Mouse (Mus musculus) midbrain, embryonic 10.5 days (tissue): ENCODE measurements around the gene Wasf3. TPM values are rescaled to one million over a fixed set of nuclear protein-coding genes. Genes with fewer than 3 reads are reported as not detected.
"Not testable (repeated sequence)": the region's sequence is repeated elsewhere in the genome, so short reads cannot be mapped to it uniquely, and the experiment has no call there.

Experiments used
- DNase-seq: peaks from one replicate; pipeline ENCODE4 v3.0.0-alpha.2; 2017; ENCODE audit warnings: low spot score
- H3K27ac ChIP-seq: fragments of 300-500 bp; sonication (generic); replicated peaks from 2 replicates; pipeline ENCODE4 v1.5.1; 2016; ENCODE audit warnings: mild to moderate bottlenecking
- H3K27me3 ChIP-seq: fragments of 300-500 bp; sonication (generic); 2 replicates; pipeline ENCODE4 v1.6.1; 2016; ENCODE audit warnings: low read depth, mild to moderate bottlenecking; ENCODE audit not compliant: poor library complexity, severe bottlenecking
- H3K36me3 ChIP-seq: fragments of 300-500 bp; sonication (generic); 2 replicates; pipeline ENCODE4 v1.6.1; 2016; ENCODE audit warnings: mild to moderate bottlenecking, moderate library complexity
- H3K4me1 ChIP-seq: fragments of 300-500 bp; sonication (generic); 2 replicates; pipeline ENCODE4 v1.6.1; 2016
- H3K4me3 ChIP-seq: fragments of 300-500 bp; sonication (generic); 2 replicates; pipeline ENCODE4 v1.5.1; 2016; ENCODE audit warnings: mild to moderate bottlenecking, moderate library complexity
- H3K9me3 ChIP-seq: fragments of 300-500 bp; sonication (generic); replicated peaks from 2 replicates; pipeline ENCODE4 v1.6.1; 2016; ENCODE audit warnings: mild to moderate bottlenecking
- WGBS: fragments of 180-500 bp; shearing (Covaris S2); methylation state at CpG from one replicate; pipeline ENCODE4 v1.1.7; 2016; 5-methylcytosine and 5-hydroxymethylcytosine counted together
- polyA plus RNA-seq: library from polyadenylated mRNA; unstranded; fragments of >200 nt; fragmentation: Nextera tagmentation; extraction: Ambion mirVana; gene quantifications from 2 replicates; pipeline ENCODE4 v1.2.1, GENCODE M21; 2016

The Wasf3 gene
- polyA plus RNA-seq, 1 experiment from 2014 or later, result 10.9 TPM

DNA sequence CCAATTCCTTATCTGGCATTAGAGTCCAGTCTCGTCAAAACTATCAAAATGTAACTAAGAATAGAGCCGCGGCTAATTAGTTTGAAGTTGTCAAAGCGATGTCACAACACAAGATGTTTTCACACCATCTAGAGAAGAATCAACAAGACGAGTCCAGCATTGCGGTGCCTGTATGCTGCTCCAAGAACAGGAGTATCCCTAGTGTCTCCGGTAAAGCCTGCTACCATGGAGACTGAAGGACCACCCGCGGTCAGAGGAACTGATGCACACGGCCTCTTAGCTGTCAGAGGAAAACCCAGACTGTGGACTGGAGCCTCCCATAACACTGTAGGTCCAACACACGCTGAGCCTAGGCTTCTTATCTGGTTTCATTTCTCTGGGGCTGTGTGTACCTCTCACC lies 11.5 kb upstream of the Wasf3 start:
- Histone ChIP-seq H3K9me3 (peaks cover 6% of the 10 kb centered on the region; the same call in 1 of the 2 replicates), H3K4me3 (no peak overlapping the region), H3K27me3 (no peaks in the 10 kb centered on the region), H3K4me1 (no peaks in the 10 kb centered on the region), H3K36me3 (no peaks in the 10 kb centered on the region), H3K27ac (no peak overlapping the region)
- WGBS, result 87% methylated on average over 11 of the region's 11 CpGs
- no peak for DNase-seq

DNA sequence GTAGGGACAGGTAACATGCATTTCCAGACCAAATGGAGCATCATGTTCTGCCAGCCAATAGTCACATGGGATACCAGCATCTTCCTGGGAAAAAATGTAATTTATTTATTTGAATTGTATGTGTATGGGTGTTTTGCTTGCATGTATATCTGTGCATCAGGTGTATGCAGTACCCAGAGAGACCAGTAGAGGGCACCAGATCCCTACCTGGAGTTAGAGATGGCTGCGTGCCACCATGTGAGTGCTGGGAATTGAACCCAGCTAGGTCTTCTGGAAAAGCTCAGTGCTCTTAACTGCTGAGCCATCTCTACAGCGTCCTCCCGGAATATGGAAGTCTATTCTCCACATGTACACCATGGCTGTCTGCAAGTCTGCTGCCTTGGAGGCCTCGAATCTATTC lies 8.2 kb upstream of the Wasf3 start:
- DNase-seq, result no peak
- WGBS, result 79% methylated on average over 4 of the region's 4 CpGs
- Histone ChIP-seq H3K27ac (no peak overlapping the region), H3K4me3 (no peak overlapping the region), H3K4me1 (no peaks in the 10 kb centered on the region), H3K9me3 (peaks cover 6% of the 10 kb centered on the region; the same call in 1 of the 2 replicates), H3K27me3 (no peaks in the 10 kb centered on the region), H3K36me3 (no peaks in the 10 kb centered on the region)

DNA sequence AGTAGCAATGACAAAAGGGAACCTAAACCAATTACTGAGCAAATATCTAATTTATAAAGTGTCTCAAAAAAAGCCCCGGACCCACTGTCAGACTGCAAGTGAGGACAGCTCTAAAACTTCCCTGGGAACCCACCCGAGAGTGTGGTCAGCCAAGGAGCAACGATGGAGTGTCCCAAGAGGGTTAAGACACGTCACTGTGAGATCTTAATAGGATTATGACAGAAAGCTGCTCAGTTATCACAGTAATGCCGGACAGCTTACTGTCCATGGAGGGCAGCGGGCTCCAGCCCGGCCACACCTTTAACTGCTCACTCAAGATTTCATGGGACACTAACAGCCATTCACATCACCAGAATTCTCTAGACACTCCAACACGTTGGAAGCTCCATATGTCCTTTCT lies 4.7 kb upstream of the Wasf3 start:
- H3K27ac ChIP-seq, result no peak overlapping the region
- WGBS, result 82% methylated on average over 8 of the region's 8 CpGs
- DNase-seq, result no peak
- peaks cover 7% of the 10 kb centered on the region; the same call in 1 of the 2 replicates for H3K9me3 ChIP-seq
- H3K4me1 ChIP-seq, result peaks cover 5% of the 10 kb centered on the region
- no peaks in the 10 kb centered on the region for H3K36me3 ChIP-seq
- H3K4me3 ChIP-seq, result no peak overlapping the region
- no peaks in the 10 kb centered on the region for H3K27me3 ChIP-seq

DNA sequence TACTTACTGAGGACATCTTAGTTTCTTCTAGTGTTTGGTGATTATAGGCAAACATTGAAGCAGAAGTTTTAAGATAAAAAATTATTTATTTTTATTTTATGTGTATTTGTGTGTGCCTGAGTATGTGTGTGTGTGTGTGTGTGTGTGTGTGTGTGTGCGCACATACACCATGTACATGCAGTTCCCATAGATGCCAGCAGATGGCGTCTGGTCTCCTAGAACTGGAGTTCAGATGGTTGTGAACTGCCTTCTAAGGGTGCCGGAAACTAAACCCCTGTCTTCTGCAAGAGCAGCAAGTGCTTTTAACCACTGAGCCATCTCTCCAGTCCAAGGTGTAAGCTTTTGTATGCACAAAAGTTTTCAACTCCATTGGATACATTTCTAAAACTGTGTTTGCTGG lies 2.5 kb upstream of the Wasf3 start:
- no peak overlapping the region for H3K27ac ChIP-seq
- H3K36me3 ChIP-seq, result peaks cover 5% of the 10 kb centered on the region
- DNase-seq, result no peak
- H3K27me3 ChIP-seq, result no peaks in the 10 kb centered on the region
- H3K4me1 ChIP-seq, result peaks cover 13% of the 10 kb centered on the region
- peaks cover 8% of the 10 kb centered on the region for H3K9me3 ChIP-seq
- H3K4me3 ChIP-seq, result no peak overlapping the region
- 85% methylated on average over 3 of the region's 3 CpGs for WGBS

DNA sequence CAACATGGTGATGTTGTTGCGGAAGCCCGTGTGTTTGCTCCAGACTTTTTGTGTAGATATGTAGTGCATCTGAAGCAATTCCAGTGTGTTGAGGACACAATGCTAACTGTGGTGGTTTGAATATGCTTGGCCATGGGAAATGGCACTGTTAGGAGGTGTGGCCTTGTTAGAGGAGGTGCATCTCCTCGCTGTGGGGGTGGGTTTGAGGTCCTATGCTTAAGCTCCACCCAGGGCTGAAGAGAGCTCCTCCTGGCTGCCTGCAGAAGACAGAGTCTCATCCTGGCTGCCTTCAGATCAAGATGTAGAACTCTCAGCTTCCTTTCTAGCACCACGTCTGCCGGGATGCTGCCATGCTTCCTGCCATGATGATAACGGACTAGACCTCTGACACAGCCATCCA lies 1.4 kb upstream of the Wasf3 start:
- no peak for DNase-seq
- Histone ChIP-seq H3K36me3 (peaks cover 14% of the 10 kb centered on the region), H3K4me1 (peaks cover 13% of the 10 kb centered on the region), H3K27me3 (no peaks in the 10 kb centered on the region), H3K9me3 (peaks cover 10% of the 10 kb centered on the region), H3K27ac (no peak overlapping the region), H3K4me3 (no peak overlapping the region)
- 85% methylated on average over 6 of the region's 6 CpGs for WGBS

DNA sequence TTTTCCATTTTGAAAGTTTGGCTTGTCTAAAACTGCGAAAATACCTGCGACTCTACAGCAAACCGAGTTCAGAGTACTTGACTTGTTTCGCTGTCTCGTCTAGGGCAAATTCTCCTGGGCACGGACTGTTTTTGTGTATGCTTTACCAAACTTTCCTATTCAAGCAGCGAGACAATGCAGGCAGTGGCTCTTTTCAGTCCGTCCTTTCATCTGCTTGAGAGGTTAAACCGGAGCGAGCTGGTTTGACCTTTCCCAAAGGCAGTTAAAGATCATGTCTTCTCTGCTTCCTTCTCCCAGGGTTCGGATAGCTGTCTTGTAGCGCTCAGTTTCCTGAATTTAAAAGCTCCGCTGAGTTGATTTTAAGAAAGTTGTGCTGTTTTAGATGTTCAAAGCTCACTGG lies 1.2 kb downstream of the Wasf3 start:
- no peaks in the 10 kb centered on the region for H3K27me3 ChIP-seq
- H3K27ac ChIP-seq, result peak overlapping the region; percentile 94
- peak overlapping the region; percentile 82 for H3K4me3 ChIP-seq
- WGBS, result 4% methylated on average over 13 of the region's 13 CpGs
- H3K9me3 ChIP-seq, result peaks cover 10% of the 10 kb centered on the region
- H3K36me3 ChIP-seq, result peaks cover 19% of the 10 kb centered on the region
- peaks cover 13% of the 10 kb centered on the region for H3K4me1 ChIP-seq
- peak; percentile 70 for DNase-seq

DNA sequence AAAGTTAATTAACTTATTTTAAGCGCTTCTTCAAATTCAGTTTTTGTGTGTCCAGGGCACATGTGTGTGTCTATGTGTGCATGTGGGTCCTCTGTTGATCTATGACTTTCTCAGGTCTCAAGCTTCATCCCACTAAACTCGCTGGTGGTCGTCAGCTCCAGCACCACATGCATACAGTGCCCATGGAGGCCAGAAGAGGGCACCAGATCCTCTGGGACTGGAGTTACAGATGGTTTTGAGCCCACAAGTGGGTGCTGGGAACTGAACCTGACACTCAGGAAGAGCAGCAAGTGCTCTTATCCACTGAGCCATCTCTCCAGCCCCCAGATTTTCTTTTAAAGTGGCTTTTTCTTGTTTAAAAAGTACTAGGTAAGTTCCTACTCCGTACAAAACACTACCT lies 2.1 kb downstream of the Wasf3 start:
- Histone ChIP-seq H3K27ac (0 out of 2 replicates have a peak overlapping the region, but pooled peaks have one; percentile 46), H3K4me3 (peak overlapping the region; percentile 82; the same call in 1 of the 2 replicates), H3K36me3 (peaks cover 19% of the 10 kb centered on the region), H3K9me3 (peaks cover 10% of the 10 kb centered on the region), H3K27me3 (no peaks in the 10 kb centered on the region), H3K4me1 (peaks cover 13% of the 10 kb centered on the region)
- DNase-seq, result no peak
- WGBS, result 87% methylated on average over 4 of the region's 4 CpGs

DNA sequence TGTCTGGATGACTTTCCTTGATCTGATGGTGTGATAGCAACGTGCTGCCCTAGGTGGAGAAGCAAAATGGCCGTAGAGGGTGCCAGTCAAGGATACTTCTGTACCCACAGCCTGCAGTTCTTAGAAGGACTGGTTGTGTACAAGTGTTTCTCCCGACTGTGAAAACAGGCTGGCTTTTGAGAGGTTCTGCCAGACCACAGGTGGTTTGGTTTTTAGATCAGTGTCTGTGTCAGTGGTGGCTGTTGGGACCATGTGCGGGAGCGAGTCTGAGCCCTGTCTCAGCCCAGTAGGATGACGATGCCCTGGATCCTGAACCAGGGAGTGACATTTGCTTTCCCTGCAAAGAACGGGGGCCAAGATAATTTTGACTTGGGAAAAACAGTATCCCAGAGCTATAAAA lies 9.8 kb downstream of the Wasf3 start:
- H3K4me3 ChIP-seq, result no peak overlapping the region
- peaks cover 52% of the 10 kb centered on the region for H3K36me3 ChIP-seq
- no peak for DNase-seq
- H3K4me1 ChIP-seq, result no peaks in the 10 kb centered on the region
- H3K27ac ChIP-seq, result no peak overlapping the region
- H3K27me3 ChIP-seq, result no peaks in the 10 kb centered on the region
- 95% methylated on average over 7 of the region's 7 CpGs for WGBS
- H3K9me3 ChIP-seq, result peaks cover 52% of the 10 kb centered on the region

DNA sequence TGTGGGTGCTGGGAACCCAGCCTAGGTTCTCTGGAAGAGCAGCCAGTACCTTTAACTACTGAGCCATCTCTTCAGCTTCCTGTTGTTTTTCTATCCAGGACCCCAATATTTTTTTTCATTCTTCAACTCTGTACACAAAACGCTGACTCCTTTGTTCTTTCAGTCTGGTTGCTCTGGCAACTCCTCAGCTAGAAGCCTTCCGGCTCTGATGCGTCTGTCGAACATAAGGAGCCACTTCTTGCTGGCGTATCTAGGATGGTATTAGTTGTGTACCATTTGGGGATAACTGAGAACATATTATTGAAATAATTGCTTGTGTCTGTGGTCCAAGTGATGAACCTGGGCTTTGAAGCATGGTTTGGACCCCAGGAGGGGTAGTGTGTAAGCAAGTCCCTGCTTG lies 12.5 kb downstream of the Wasf3 start:
- Histone ChIP-seq H3K4me3 (no peak overlapping the region), H3K27ac (no peak overlapping the region), H3K9me3 (peaks cover 57% of the 10 kb centered on the region), H3K36me3 (peaks cover 62% of the 10 kb centered on the region), H3K4me1 (no peaks in the 10 kb centered on the region), H3K27me3 (no peaks in the 10 kb centered on the region)
- DNase-seq, result no peak
- 81% methylated on average over 5 of the region's 5 CpGs for WGBS

DNA sequence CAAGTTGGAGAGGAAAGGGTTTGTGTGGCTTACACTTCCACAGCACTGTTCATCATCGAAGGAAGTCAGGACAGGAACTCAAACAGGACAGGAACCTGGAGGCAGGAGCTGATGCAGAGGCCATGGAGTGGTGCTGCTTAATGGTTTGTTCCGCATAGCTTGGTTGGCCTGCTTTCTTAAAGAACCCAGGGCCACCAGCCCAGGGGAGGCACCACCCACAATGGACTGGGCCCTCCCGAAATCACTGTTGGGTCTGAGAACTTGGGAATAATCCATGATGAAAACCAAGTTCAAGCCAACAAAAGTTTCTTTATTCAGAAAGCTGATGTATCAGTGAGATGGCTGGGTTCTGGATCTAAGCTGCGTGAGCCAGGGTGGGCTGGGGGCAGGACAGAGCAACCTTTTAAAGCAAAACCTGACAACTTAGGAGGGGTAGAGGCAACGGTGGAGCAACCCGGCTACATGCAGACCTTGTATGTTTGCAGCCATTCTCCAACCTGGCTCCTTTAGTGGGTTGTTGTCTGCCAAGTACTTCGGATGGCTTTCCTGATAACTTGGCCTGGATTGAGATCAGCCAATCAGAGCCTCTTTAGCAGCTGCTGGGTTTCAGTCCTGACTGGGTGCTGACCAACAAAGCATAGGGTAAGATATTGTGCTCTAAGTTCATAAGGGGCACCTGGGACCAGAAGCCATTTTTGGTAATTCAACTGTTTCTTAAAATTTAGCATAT lies 13.8 kb downstream of the Wasf3 start:
- 93% methylated on average over 7 of the region's 7 CpGs for WGBS
- Histone ChIP-seq H3K27ac (no peak overlapping the region), H3K9me3 (peaks cover 45% of the 10 kb centered on the region), H3K27me3 (no peaks in the 10 kb centered on the region), H3K36me3 (peaks cover 54% of the 10 kb centered on the region), H3K4me3 (no peak overlapping the region), H3K4me1 (0 out of 2 replicates have a peak, but pooled peaks cover under 1% of the 10 kb centered on the region)
- no peak for DNase-seq

DNA sequence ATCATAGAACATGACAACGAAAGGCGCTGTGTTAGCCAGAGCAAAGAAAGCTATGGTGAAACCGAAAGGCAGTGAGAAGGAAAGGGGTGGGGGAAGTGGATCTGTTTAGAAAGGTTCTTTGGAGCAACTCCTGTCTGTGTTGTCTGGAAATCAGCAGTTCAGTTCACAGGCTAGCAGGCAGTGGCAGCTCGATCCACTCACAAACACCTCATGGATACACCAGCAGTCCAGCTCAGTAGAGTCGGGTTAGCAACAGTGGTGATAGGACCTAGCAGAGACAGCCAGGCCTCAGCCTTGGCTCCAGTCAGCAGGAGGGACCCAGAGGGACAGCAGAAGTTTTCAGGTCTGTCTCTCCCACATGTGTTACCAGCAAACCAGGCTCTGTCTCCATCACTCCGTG lies 16.2 kb downstream of the Wasf3 start:
- Histone ChIP-seq H3K36me3 (peaks cover 39% of the 10 kb centered on the region), H3K9me3 (peaks cover 24% of the 10 kb centered on the region)

DNA sequence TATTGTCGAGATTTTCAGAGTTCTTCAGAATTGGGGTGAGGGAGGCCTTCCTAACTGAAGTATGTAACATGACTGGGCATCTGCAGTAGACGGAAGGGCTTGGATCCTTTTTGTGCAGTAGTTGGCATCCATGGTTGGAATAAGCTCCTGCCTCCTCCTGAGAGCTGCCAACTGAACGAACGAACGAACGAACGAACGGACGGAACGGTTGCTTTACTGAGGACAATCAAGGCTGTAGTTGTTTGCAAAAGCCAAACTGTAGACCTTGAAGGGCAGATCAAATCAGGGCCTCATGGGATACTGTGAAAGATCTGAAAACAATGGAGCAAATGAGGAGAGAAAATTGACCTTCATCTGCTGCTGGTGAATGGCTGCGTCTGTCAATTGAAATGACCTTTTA lies 17.5 kb downstream of the Wasf3 start:
- H3K27ac ChIP-seq, result no peak overlapping the region
- 0 out of 2 replicates have a peak, but pooled peaks cover 4% of the 10 kb centered on the region for H3K4me1 ChIP-seq
- no peak overlapping the region for H3K4me3 ChIP-seq
- peaks cover 12% of the 10 kb centered on the region; the same call in 1 of the 2 replicates for H3K9me3 ChIP-seq
- H3K27me3 ChIP-seq, result no peaks in the 10 kb centered on the region
- H3K36me3 ChIP-seq, result peaks cover 30% of the 10 kb centered on the region
- no peak for DNase-seq
- WGBS, result 82% methylated on average over 11 of the region's 11 CpGs

More for the DNA sequence above, 16.2 kb downstream of the Wasf3 start:
- 94% methylated on average over 6 of the region's 6 CpGs for WGBS
- H3K27me3 ChIP-seq, H3K4me1 ChIP-seq, H3K4me3 ChIP-seq, H3K27ac ChIP-seq, DNase-seq: not testable (repeated sequence)

DNA sequence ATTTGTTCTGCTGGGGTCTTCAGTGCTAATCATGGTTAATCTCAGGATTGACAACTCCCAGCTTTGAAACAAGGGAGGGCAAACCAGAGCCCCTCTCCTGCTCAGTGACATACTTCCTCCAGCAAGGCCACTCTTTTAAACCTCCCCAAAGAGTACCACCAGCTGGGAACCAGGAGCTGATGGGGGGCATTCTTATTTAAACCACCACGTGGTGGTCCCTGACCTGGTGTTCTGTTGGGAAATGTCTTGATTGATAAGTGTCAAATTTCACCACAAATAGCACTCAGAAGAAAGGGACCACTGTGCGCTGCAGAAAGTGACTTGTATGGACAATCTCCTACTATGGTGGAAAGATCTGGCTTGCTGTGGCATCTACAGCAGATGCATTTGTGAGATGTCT lies 19.1 kb downstream of the Wasf3 start:
- Histone ChIP-seq H3K9me3 (peaks cover 7% of the 10 kb centered on the region; the same call in 1 of the 2 replicates), H3K27ac (no peak overlapping the region), H3K4me1 (peaks cover 18% of the 10 kb centered on the region), H3K27me3 (no peaks in the 10 kb centered on the region), H3K36me3 (peaks cover 17% of the 10 kb centered on the region), H3K4me3 (no peak overlapping the region)
- no peak for DNase-seq
- WGBS, result 44% methylated on average over 2 of the region's 2 CpGs
